Mouse (Mus musculus) cerebellum, postnatal 14 days (tissue): ENCODE results near the gene Foxn3.

ENCODE experiments used
- DNase-seq, 2 experiments: peaks; one replicate each; pipeline ENCODE4 v3.0.0; 2021; ENCODE audit warnings: mixed read lengths in 2 of 2

Gene Foxn3

DNA sequence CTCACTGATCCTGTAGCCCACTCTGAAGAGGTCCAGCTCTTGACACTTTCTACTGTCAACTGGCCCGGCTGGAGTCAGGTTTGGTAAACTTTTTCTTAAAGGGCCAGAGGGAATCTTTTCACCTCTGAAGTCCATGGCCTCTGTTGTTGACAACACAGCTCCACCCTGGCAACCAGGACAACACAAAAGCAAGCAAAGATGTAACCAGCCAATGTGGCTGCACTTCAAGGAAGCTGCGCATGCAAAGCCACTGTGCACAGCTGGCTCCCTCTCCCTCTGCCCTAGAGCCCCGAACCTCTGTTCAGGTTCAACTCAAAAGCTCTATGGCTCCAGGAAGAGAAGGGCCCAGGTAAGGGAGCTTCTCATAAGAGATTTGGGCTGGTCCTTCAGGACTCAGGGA is 216.4 kb downstream of the Foxn3 start:
- DNase-seq, result no peak

DNA sequence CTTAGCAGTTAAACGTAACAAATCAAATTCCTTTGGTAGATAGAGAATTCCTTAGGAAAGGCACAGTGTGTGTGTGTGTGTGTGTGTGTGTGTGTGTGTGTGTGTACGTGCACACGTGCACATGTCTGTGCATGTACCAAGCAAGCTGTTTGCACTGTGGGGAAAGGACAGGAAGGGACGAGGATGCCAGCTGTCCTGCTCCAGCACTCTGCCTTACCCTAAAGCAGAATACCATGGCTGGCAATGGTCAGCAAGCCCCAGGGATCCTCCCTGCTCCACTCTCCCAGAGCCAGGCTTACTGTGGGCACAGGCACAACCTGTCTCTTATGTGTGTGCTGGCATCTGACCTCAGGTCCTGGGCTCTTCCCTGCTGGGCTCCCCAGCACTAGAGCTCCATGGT is 218.1 kb downstream of the Foxn3 start:
- DNase-seq, result peak; percentile 59 to 64

DNA sequence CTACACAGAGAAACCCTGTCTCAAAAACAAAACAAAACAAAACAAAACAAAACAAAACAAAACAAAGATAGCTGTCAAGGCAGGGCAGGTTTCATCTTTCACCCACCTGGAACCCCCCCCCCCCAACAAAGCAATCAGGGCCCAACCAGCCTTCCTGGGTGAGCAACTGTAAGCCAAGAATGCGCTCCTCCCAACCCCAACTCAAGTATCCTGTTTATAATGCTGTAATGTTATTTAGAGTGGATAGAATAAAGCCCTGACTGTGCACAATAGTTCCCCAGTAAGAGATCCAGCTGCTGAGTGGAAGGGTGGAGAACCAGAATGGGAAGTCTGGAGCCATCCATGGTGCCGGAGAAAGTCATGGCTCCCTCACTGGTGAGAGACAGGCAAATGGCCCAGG is 220.0 kb downstream of the Foxn3 start:
- DNase-seq, result no peak

DNA sequence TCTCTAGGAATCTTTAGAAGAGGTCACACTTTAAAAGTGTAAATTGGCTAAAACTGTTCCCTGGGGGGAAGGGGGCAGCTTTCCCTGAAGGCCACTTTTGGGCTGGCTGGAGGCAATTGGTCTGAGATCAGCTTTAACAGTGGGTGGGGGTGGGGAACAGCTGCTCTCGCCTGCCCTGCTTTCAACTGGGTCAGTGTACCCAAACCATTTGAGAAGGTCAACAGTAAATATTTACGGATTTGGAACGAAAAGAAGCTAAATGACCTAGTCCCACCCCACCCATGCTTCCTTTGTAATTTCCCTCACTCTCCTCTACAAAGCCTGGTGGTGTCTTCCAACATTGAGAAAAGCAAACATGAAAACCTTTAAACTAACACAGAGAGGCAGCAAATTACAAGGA is 221.2 kb downstream of the Foxn3 start:
- DNase-seq, result no peak

DNA sequence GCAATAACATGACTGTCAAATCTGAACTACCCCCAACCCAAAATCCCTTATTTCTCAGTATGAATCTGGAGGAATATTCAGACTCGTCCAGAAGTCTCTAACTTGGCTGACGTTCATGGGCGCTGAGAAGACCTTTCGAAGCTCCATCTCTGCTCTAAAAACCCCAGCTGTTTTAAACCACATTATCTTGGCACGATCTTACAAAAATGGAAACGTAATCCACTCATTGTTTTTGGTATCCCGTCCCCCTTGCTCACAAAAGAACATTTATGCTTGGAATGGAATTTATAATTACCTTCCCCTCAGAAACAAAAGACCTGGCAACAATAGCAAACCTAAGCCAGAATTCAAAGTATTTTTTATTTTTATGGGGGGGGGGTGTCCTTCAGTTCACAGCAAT is 221.6 kb downstream of the Foxn3 start:
- no peak for DNase-seq

GRCm38 (mm10) chr12:99340418-99341182 is 222.8 kb downstream of the Foxn3 start:
- no peak for DNase-seq

DNA sequence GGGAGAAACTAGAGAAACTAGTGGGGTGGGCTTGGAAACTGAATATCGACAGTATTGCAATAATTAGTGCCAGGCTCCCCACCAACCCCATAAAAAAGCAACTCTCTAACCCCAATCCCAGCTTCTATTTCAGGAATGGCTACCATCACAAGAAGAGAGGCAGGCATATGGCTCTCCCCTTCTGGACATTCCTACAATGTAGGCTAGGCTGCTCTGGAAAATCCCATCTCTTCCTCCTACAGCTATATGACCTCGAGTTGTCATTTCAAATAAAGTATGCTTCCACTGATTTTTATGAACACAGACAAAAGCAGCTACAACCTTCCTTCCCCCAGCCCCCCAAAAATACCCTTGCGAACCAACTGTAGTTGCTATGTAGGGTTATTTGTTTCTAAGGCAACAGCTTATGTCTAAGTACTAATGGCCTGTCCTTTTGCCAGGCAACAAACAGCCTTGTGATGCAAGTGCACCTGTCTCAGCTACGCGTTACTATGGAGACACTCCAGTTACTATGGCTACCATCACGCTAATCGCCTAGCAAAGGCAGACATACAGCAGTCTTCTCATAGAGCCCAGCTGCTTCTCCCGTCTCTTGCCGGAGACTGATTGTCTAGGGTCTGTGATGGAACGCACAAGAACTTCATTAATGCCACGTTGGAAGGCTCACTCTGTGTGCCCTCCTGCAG is 223.6 kb downstream of the Foxn3 start:
- peak; percentile 82 to 88 for DNase-seq

DNA sequence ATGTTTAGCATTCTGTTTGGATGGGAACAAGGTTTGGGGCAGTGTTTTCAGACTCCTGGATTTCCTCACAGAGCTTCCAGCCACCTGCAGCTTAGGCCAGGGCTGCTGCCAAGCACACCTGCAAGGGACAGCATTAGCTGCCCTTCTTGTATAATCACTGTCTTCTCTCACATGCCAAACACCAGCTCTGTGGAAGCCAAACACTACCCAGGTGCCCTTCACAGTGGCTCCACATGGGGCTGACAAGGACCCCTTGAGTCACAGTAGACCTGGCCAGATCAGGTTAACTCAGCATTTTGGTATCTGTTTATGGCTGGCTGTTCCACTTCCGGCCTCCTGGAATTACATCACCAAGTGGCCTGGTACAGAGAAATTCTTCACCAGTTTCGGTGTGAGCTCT is 224.6 kb downstream of the Foxn3 start:
- peak; percentile 18 to 42 for DNase-seq

DNA sequence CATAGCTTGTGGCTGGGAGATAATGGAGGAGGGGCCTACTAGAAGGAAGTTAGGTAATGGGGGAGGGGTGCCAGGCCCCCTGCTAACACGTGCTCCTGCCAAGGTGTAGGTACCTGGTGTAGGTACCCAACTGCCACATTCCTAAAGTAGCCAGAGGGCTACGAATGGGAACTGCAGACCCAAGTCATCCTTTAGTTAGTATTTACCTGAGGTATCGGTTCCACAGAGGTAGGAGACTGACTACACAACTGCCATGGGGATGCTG is 226.3 kb downstream of the Foxn3 start:
- DNase-seq, result peak; percentile 51 to 62

DNA sequence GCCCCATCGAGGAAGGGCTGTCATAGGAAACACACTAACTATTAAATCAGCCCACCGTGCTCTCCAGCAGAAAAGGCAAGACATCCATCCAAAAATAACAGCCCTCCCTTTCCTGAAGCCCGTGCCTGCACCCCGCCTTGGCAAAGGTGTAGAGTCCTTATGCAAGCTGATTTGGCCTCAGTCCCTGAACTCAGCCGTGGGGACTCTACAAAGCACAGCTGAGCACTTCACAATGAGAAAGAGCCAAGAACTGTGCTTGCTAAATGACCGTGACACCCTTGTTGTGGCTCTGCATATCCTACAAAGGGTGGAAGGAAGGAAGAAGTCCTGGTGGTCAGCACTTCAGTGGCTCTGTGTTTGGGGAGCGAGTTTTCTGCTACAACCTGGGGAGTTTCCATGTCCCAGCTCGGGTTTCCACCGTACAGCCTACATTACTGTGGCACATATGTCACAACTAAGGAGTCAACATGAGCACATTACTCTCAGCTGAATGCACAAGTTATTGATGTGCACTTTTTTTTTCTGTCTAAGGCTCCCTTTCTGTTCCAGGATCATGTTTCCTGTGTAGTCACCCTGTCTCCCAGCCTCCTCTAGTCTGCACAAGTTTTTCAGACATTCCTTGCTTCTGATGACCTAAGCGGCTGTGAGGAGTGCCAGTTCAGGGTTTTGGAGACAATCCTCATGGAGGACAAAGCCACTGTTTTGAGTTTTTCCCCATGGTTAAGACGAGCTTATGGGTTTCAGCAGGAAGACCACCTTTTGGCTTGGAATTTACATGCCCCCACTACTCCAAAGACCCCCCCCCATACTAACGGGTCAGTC is 226.8 kb downstream of the Foxn3 start:
- peak; percentile 91 to 94 for DNase-seq

GRCm38 (mm10) chr12:99335628-99336027 is 227.8 kb downstream of the Foxn3 start:
- peak; percentile 26 to 49 for DNase-seq

GRCm38 (mm10) chr12:99334026-99334425 is 229.4 kb downstream of the Foxn3 start:
- DNase-seq, result peak in 1 of 2 experiments; percentile 47

DNA sequence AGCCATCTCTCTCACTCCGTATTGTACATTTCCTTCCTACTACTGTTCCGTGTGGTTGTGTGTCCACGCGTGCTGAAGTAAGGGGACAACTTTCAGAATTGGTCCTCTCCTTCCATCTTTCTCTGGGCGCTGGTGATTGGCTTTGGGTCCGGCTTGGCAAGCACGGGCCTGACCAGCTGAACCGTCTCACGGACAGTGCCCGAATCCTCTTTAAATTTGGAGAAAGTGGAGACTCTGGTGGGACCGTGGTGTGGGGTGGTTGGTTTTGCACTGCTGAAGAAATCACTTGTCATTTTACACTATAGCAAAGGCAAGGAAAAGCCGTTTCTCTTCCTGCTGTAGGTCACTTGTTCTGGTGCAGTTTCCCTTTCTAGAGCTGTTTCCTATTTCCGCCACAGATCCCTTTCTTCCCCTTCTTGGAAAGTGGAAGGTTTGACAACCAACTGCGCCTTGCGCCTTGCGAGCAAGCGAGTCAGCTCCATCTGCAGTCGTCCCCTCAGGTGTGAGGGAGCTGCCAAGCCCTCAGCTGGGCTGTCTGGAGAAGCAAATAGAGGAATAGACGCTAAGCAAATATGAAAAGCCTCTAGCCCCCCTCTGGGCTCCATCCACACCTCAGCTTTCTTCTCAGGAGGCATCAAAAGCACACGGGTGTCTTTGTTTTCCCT is 229.9 kb downstream of the Foxn3 start:
- peak; percentile 57 to 70 for DNase-seq

DNA sequence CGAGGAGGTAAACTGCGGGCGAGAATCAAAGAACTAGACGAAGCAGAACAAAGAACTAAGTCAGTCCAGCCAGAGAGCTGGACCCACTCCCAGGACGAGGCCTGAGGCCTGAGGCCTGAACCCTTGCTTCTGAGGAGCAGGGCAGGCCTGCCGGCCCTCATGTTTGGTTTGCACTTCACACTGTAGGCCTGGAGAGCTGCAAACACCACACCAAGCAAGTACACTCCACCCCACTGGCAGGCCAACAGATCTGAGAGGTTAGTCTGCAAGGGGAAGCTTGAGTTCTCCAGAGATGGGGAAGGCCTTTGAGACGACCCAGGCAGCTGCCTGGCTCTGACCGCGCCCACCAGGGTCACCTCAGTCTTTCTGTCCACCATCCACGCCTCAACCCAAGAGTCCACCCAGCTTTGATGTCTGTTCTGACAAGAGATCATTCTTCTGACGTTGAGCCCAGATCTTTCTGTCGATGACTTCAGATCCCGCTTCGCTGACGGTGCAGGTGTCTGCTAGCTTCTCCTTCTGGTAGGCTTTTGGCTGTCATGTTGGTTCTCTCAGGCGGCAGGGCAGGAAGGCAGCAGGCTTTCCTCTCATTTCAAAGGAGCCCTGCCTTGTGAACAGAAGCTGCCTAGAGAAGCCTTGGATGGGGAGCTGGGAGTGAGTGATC is 231.1 kb downstream of the Foxn3 start:
- peak; percentile 50 to 57 for DNase-seq

DNA sequence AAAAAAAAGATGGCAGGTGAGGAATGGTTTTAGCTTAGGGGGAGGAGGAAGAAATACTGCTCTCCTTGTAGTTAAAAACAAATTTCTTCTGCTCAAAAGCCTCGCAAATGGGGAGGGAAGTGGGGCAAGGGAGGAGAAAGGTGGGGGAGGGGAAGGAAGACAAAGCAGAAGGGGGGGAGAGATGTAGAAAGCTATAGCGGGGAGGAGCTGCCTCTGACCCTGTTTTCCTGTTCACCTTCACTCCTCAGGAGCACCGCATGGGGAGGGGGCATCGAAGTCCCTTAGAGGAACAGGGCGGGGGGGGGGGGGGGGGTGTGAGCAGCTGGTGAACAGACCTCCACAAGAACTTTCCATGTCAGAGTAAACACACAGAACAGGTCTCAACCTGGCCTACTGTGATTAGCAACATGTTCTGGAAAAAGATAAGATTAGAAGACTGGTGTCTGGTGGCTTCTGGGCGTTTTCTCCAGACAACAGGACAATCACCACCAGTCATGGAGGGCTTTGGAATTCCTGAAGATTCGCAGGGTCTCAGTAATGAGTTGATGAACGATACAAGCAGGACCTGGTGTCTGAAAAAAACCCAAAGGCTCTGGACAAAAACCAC is 231.9 kb downstream of the Foxn3 start:
- peak in 1 of 2 experiments; percentile 3 for DNase-seq

DNA sequence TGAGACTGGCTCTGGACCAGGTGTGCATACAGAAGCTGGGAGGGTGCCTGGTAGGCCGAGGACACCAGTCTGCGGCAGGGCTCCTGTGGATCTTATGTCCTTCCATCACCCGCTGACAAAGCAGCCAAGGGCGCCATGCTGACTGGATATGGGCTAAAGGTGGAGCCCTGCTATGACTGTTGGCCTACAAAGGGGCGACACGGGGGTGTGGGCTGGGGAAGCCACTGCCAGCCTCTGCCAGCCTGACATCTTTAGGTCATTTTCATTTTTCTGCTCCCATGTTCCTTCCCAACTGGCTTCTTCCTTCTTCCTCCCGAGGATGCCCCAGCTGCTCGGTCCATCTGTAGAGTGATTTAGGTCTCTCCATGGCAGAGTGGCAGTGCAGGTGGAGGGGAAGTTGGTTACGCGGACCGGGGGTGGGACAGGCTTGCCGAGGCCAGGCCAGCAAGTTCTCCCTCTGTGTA is 232.5 kb downstream of the Foxn3 start:
- DNase-seq, result peak; percentile 47 to 59

GRCm38 (mm10) chr12:99329301-99330257 is 233.8 kb downstream of the Foxn3 start:
- DNase-seq, result peak; percentile 21 to 37

DNA sequence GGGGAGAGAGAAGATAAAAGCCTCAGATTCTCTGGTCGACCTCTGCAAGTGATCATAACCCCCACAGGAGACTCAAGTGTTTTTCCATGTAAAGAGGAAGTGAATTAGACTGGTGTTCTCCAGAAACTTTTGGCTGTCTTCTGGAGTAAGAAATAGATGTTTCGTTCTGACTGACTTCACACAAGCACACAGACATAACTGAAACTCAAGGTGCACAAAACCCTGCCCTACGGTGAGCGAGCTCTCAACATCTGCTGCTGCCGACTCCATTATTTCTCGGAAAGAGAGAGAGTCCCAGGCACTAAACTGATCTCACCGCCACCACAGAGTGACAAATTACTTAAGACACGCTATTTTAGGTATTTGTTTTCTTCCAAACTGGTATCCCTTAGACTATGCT is 237.2 kb downstream of the Foxn3 start:
- DNase-seq, result no peak

- DNase-seq, result peak in 1 of 2 experiments; percentile 57
Observed at GRCm38 (mm10) chr12:99321633-99322431, 241.6 kb downstream of the Foxn3 start.

DNA sequence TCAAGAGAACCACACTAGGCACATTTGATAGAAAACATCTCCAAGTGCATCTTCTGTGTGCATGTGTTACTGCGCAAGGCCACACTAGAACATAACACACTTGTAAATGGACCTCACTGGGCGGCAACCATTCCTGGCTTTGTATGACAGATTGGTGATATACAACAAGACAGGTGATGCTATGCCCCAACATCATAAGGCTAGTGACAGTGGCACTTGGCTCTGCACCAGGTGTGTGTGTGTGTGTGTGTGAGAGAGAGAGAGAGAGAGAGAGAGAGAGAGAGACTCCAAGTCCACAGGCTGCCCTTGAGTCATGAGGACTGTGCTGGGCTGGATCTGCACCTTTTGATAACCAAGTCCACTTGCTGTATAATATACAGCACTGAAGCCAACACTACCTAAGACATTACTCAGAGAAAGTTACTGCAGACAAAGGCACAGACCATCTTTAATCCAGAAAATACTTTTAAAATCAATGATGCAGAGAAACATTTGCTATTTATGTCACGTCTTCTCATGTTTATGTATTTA is 242.4 kb downstream of the Foxn3 start:
- DNase-seq, result no peak
